In genomic region chr1:172219451-172220406, GRCm38 (mm10) we compare ENCODE assay signal across 11 mouse cellular contexts. TPM values are rescaled to one million over a fixed set of nuclear protein-coding genes. Genes with fewer than 3 reads are reported as not detected.
DNase-seq lines count a peak whose midpoint lies in the region; ATAC-seq and TF ChIP-seq lines count a peak whose summit lies in the region.
"Had no signal": no experiment of that assay in that cellular context is flagged by ENCODE, and none has a peak within 500 bp of the region (broad histone marks: within the 10 kb centered on the region; RNA-seq: fewer than 3 reads in every experiment).

Gene Casq1, minus strand, starts transcription at chr1:172219868.

- TF ChIP-seq POLR2A in heart, adult 2 months (IDR thresholded peaks at IDR 0.05; ENCODE audit: insufficient read depth, low read depth, low read length) = no peak

- 67% methylated on average over 19 of the region's 19 CpGs for WGBS in heart, adult 2 months
- 78% methylated on average over 19 of the region's 19 CpGs for WGBS in intestine, embryonic 15.5 days

- no peak within 1 kb of the TSS; the same call in 1 of the 2 replicates for H3K4me2 ChIP-seq in intestine, embryonic 15.5 days (replicated peaks)
- H3K4me2 ChIP-seq: neural tube, embryonic 12.5 days had no signal

- TF ChIP-seq EP300 in heart, adult 2 months (IDR thresholded peaks at IDR 0.05; ENCODE audit: insufficient read depth, low read depth, low read length) = no peak

- peak within 1 kb of the TSS; percentile 29; the same call in 1 of the 2 replicates for H3K9ac ChIP-seq in heart, adult 2 months (ENCODE audit: low read depth, low read length)
- H3K9ac ChIP-seq in intestine, embryonic 15.5 days = no peak within 1 kb of the TSS
- H3K9ac ChIP-seq: neural tube, embryonic 12.5 days had no signal

- peaks cover 6% of the 10 kb centered on the region for H3K36me3 ChIP-seq in heart, adult 2 months (ENCODE audit: control insufficient read depth, insufficient read depth, low read length)
- no peaks in the 10 kb centered on the region; the same call in 1 of the 2 replicates for H3K36me3 ChIP-seq in E14TG2a.4 (ENCODE audit: insufficient read depth, low read length)
- no peaks in the 10 kb centered on the region for H3K36me3 ChIP-seq in intestine, embryonic 15.5 days
- H3K36me3 ChIP-seq: neural tube, embryonic 12.5 days had no signal

- DNase-seq in heart, adult 2 months = peak in 1 of 2 experiments; percentile 37
- no peak for DNase-seq in heart, postnatal 10 days
- DNase-seq in gastrocnemius, adult 8-10 months (ENCODE audit: low spot score in 2 of 2) = peak; percentile 70 to 80
- DNase-seq in right cerebral cortex, postnatal 10 days (ENCODE audit: low spot score in 2 of 2) = no peak
- DNase-seq in layer of hippocampus, adult 8-10 months (ENCODE audit: low spot score in 2 of 2) = no peak
- no peak for DNase-seq in left cerebral cortex, adult 8-10 months (ENCODE audit: low spot score in 2 of 2)
- DNase-seq: B cell, adult 2 months had no signal

- TF ChIP-seq CTCF in heart, adult 2 months (IDR thresholded peaks at IDR 0.05) = no peak
- no peak for TF ChIP-seq CTCF in E14TG2a.4 (conservative IDR thresholded peaks at IDR 0.05; ENCODE audit: low read length)

- intact Hi-C loops in heart, adult 2 months (cut with DNase I) = loop anchor here (1.0 to 10.0 kb wide), 2 partner anchors 93 to 295 kb away; partner anchors contain the start of gene Pex19
- intact Hi-C loops in heart, postnatal 10 days (cut with DNase I) = no loop called here

- no peaks in the 10 kb centered on the region for H3K79me2 ChIP-seq in heart, adult 2 months (replicated peaks; ENCODE audit: control insufficient read depth, insufficient read depth, low read length)

- 0 out of 2 replicates have a peak, but pooled peaks have one; percentile 15 for ATAC-seq in intestine, embryonic 15.5 days
- ATAC-seq: activated CD4-positive, CD25-positive, alpha-beta regulatory T cell, adult 4 months had no signal

- H3K4me1 ChIP-seq in heart, adult 2 months (ENCODE audit: control insufficient read depth, insufficient read depth, low read length) = peaks cover 29% of the 10 kb centered on the region
- H3K4me1 ChIP-seq in E14TG2a.4 (replicated peaks; ENCODE audit: low read depth, low read length) = peaks cover 53% of the 10 kb centered on the region
- peaks cover 32% of the 10 kb centered on the region for H3K4me1 ChIP-seq in intestine, embryonic 15.5 days (replicated peaks)

- no peaks in the 10 kb centered on the region for H3K27me3 ChIP-seq in heart, adult 2 months (ENCODE audit: control insufficient read depth, insufficient read depth, low read length)
- peaks cover 5% of the 10 kb centered on the region; the same call in 1 of the 2 replicates for H3K27me3 ChIP-seq in E14TG2a.4 (ENCODE audit: insufficient read depth, low read length)
- no peaks in the 10 kb centered on the region for H3K27me3 ChIP-seq in intestine, embryonic 15.5 days (replicated peaks)
- H3K27me3 ChIP-seq: neural tube, embryonic 12.5 days had no signal

- no peaks in the 10 kb centered on the region for H3K9me3 ChIP-seq in E14TG2a.4 (ENCODE audit: low read length)
- no peaks in the 10 kb centered on the region for H3K9me3 ChIP-seq in intestine, embryonic 15.5 days
- H3K9me3 ChIP-seq: neural tube, embryonic 12.5 days had no signal

- peak within 1 kb of the TSS; percentile 82 for H3K27ac ChIP-seq in heart, adult 2 months
- H3K27ac ChIP-seq in intestine, embryonic 15.5 days = peak within 1 kb of the TSS; percentile 74
- H3K27ac ChIP-seq: neural tube, embryonic 12.5 days had no signal

- H3K4me3 ChIP-seq in heart, adult 2 months = peak within 1 kb of the TSS; percentile 15; the same call in 1 of the 2 replicates
- H3K4me3 ChIP-seq in E14TG2a.4 (replicated peaks; ENCODE audit: low read length) = peak within 1 kb of the TSS; percentile 54
- H3K4me3 ChIP-seq in intestine, embryonic 15.5 days (replicated peaks) = no peak within 1 kb of the TSS
- H3K4me3 ChIP-seq: neural tube, embryonic 12.5 days had no signal

RNA-seq across cellular contexts. Expression of gene Casq1, which starts in this region (rescaled TPM):
- 1 to 10 TPM; 3.3 to 5.6 TPM for total RNA-seq in heart, adult 2 months (2021)
- 51.7 and 53.8 TPM in 2 replicates for polyA plus RNA-seq in heart, adult 2 months (2012; rRNA removed)
- total RNA-seq in heart, postnatal 10 days (2021) = 1 to 10 TPM; 6.6 to 9.1 TPM
- total RNA-seq in gastrocnemius, adult 8-10 months (2022) = 1,000 to 10,000 TPM; 2,216 to 3,193 (median 3,049) TPM
- 18.4 and 20.2 TPM in 2 replicates for polyA plus RNA-seq in intestine, embryonic 15.5 days (2015; fragmentation: Nextera tagmentation; extraction: Ambion mirVana)
- under 1 TPM in 3 of 4 experiments, not detected in 1; 0.67 to 0.91 (median 0.78) TPM for total RNA-seq in layer of hippocampus, adult 8-10 months (2022)
- total RNA-seq in left cerebral cortex, adult 8-10 months (2022) = 1 to 10 TPM in 3 of 4 experiments, under 1 TPM in 1; 0.79 to 3.1 (median 2.0) TPM
- polyA plus RNA-seq: activated CD4-positive, CD25-positive, alpha-beta regulatory T cell, adult 4 months had no signal

Comparison
In these comparisons a context has a peak if more than half of its experiments do, and no peak if none do; other contexts are left out.
1. RNA of gene Casq1 (total RNA-seq): 2,216 to 3,193 TPM in gastrocnemius, adult 8-10 months; 6.6 to 9.1 TPM in heart, postnatal 10 days, 3.3 to 5.6 TPM in heart, adult 2 months, 0.79 to 3.1 TPM in left cerebral cortex, adult 8-10 months and 0.67 to 0.91 TPM in layer of hippocampus, adult 8-10 months; every median in the first group is over 100 times any median in the second.
2. DNase-seq: peak in gastrocnemius, adult 8-10 months (2 of 2); none in heart, postnatal 10 days (0 of 2), right cerebral cortex, postnatal 10 days (0 of 2), layer of hippocampus, adult 8-10 months (0 of 2) and left cerebral cortex, adult 8-10 months (0 of 2).